Mouse (Mus musculus) olfactory bulb, adult 2 months (tissue): ENCODE measurements at regions not wholly inside any gene's neighbourhood (a gene's known extent, or its start where the extent isn't known, plus 50 kb on each side); places are given as distances from the start of the nearest gene placed in this dataset.

Experiments used
- CTCF ChIP-seq: fragments of 200-500 bp; IDR thresholded peaks from 2 replicates; pipeline ENCODE4 v1.5.1; 2012; ENCODE audit warnings: low read depth, mild to moderate bottlenecking, low read length, moderate library complexity; ENCODE audit not compliant: insufficient read depth
- POLR2A ChIP-seq: fragments of 200-500 bp; IDR thresholded peaks from 2 replicates; pipeline ENCODE4 v1.6.1; 2012; ENCODE audit warnings: mild to moderate bottlenecking, low read depth, low read length, moderate library complexity; ENCODE audit not compliant: insufficient read depth

DNA sequence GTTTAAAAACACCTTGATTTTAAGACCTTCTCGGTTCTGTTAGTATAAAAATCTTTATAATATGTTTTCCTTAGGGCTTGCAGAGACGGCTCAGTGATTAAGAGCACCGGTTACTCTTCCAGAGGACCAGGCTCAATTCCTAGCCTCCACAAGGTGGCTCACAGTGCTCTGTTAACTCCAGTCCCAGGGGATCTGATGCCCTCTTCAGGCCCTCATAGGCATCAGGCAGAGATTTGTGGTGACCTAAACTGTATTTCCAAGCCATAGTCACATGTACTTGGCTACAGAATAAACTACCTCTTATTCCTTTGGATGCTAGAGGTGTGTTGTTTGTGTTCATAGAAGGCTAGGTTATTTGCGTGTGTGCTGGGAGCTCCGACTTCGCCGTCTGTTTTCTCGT is 70.3 kb upstream of the Smg1 start:
- TF ChIP-seq POLR2A = no peak
- TF ChIP-seq CTCF = no peak
